Mouse (Mus musculus): Measurements from ENCODE around the gene Gm28635. TPM values are rescaled to one million over a fixed set of nuclear protein-coding genes. Genes with fewer than 3 reads are reported as not detected.

Gene Gm28635
- total RNA-seq (2021), result not detected
- long read RNA-seq, experiment 1, result 0 reads
- long read RNA-seq, experiment 2, partial matches to known transcripts, result 0 of 5 reads
- long read RNA-seq, experiment 2, other reads (novel, unspliced or antisense), result 5 of 5 reads

GRCm38 (mm10) chr2:84677968-84678880 lies at the start of gene Gm28635, which contains the start of gene Med19:
Gene Gm28635 (minus strand): TSS chr2:84678041.
Gene Med19 (plus strand): TSS chr2:84678402.
- peak; percentile 58 to 75 for DNase-seq (ENCODE audit: low spot score in 2 of 2)

GRCm38 (mm10) chr2:84727172-84727858 lies 49.5 kb upstream of the Gm28635 start, which contains the start of gene Clp1:
Gene Clp1 (minus strand): TSS chr2:84727350.
- peak; percentile 78 to 91 for DNase-seq (ENCODE audit: low spot score in 2 of 2)

GRCm38 (mm10) chr2:84726716-84727115 lies 48.9 kb upstream of the Gm28635 start:
- no peak for DNase-seq (ENCODE audit: low spot score in 2 of 2)

GRCm38 (mm10) chr2:84725770-84726169 lies 47.9 kb upstream of the Gm28635 start:
- no peak for DNase-seq (ENCODE audit: low spot score in 2 of 2)

- DNase-seq (ENCODE audit: low spot score in 2 of 2), result no peak
Observed at GRCm38 (mm10) chr2:84723856-84724255, 46.0 kb upstream of the Gm28635 start.

- DNase-seq (ENCODE audit: low spot score in 2 of 2), result no peak
Observed at GRCm38 (mm10) chr2:84721182-84721581, 43.3 kb upstream of the Gm28635 start.

- no peak for DNase-seq (ENCODE audit: low spot score in 2 of 2)
Observed at GRCm38 (mm10) chr2:84720718-84721117, 42.9 kb upstream of the Gm28635 start.

- no peak for DNase-seq (ENCODE audit: low spot score in 2 of 2)
Observed at GRCm38 (mm10) chr2:84717357-84717756, 39.5 kb upstream of the Gm28635 start.

- DNase-seq (ENCODE audit: low spot score in 2 of 2), result no peak
Observed at GRCm38 (mm10) chr2:84716423-84717355, 38.8 kb upstream of the Gm28635 start.

GRCm38 (mm10) chr2:84715562-84716361 lies 37.9 kb upstream of the Gm28635 start:
- no peak for DNase-seq (ENCODE audit: low spot score in 2 of 2)

GRCm38 (mm10) chr2:84714811-84715561 lies 37.1 kb upstream of the Gm28635 start, which contains the start of gene Zdhhc5:
Gene Zdhhc5 (minus strand): TSS chr2:84715180.
- peak; percentile 97 to 99 for DNase-seq (ENCODE audit: low spot score in 2 of 2)

GRCm38 (mm10) chr2:84714422-84714810 lies 36.6 kb upstream of the Gm28635 start:
- DNase-seq (ENCODE audit: low spot score in 2 of 2), result no peak

- DNase-seq (ENCODE audit: low spot score in 2 of 2), result no peak
Observed at GRCm38 (mm10) chr2:84711898-84712297, 34.1 kb upstream of the Gm28635 start.

- DNase-seq (ENCODE audit: low spot score in 2 of 2), result no peak
Observed at GRCm38 (mm10) chr2:84707523-84707922, 29.7 kb upstream of the Gm28635 start.

- no peak for DNase-seq (ENCODE audit: low spot score in 2 of 2)
Observed at GRCm38 (mm10) chr2:84705295-84705694, 27.5 kb upstream of the Gm28635 start.

GRCm38 (mm10) chr2:84704329-84704728 lies 26.5 kb upstream of the Gm28635 start:
- no peak for DNase-seq (ENCODE audit: low spot score in 2 of 2)

- no peak for DNase-seq (ENCODE audit: low spot score in 2 of 2)
Observed at GRCm38 (mm10) chr2:84703497-84703896, 25.7 kb upstream of the Gm28635 start.

- no peak for DNase-seq (ENCODE audit: low spot score in 2 of 2)
Observed at GRCm38 (mm10) chr2:84695007-84695695, 17.3 kb upstream of the Gm28635 start.

All from adrenal gland, postnatal 4 days (tissue).